Mouse (Mus musculus): ENCODE results near the gene Sec23b. TPM values are rescaled to one million over a fixed set of nuclear protein-coding genes. Genes with fewer than 3 reads are reported as not detected.

Gene Sec23b
- 95.7 and 99.3 TPM in 2 replicates for polyA plus RNA-seq (2014; fragmentation: Nextera tagmentation; extraction: Ambion mirVana)

DNA sequence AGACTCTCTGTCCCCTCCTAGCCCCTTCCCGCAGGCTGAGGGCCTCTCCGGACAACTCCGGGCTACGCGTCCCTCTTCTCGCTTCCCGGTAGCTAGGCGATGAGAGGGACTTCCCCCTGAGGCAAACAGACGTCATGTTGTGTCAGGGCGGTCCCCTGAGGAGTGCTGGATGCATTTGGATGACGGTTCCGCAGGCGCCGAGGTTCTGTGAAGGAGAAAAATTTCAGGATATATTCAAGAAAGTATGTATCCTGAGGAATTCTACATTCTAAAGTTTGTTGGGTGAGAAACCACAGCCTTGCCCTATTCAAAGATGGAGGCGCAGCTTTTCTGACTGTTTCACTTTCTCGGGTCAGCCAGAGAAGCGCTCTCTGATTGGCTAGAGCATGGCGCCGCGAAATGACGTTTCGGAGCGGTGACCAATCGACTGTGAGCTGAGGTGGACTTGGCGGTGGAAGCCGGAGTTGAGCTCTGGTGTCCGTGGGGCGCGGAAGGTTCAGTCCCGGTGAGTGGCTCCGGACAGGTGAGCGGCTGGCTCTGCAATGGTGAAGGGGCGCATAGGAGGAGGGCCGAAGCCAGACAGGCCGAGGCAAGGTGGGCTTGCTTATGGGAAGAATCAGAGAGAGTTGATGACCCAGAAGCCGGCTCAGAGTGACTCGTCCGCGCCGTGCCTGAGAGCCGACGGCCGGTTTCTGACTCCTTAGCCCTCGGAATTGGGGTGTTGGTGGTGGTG is at the start of gene Sec23b:
Gene Sec23b (plus strand): TSS at position 410 of the 733 bp plus-strand sequence.
- H3K36me3 ChIP-seq (ENCODE audit: control insufficient read depth, insufficient read depth, low read length), result no peaks in the 10 kb centered on the region; the same call in 1 of the 2 replicates
- peak within 1 kb of the TSS; percentile 65 for H3K27ac ChIP-seq (ENCODE audit: low read depth, low read length)
- H3K4me3 ChIP-seq (ENCODE audit: low read depth, low read length), result peak within 1 kb of the TSS; percentile 80
- H3K4me2 ChIP-seq, result peak within 1 kb of the TSS; percentile 75
- peak within 1 kb of the TSS; percentile 81 for H3K9ac ChIP-seq (ENCODE audit: low read depth, low read length)
- H3K27me3 ChIP-seq (replicated peaks; ENCODE audit: control insufficient read depth, insufficient read depth, low read length), result no peaks in the 10 kb centered on the region
- under 1% methylated on average over 44 of the region's 44 CpGs for WGBS
- peak; percentile 98 for ATAC-seq (replicated peaks; ENCODE audit: low FRiP score)
- peaks cover 9% of the 10 kb centered on the region; the same call in 1 of the 2 replicates for H3K4me1 ChIP-seq (replicated peaks; ENCODE audit: control insufficient read depth, insufficient read depth, low read length)
- H3K9me3 ChIP-seq (ENCODE audit: control insufficient read depth, low read length), result no peaks in the 10 kb centered on the region
- peak; percentile 91 for DNase-seq (ENCODE audit: low spot score)

DNA sequence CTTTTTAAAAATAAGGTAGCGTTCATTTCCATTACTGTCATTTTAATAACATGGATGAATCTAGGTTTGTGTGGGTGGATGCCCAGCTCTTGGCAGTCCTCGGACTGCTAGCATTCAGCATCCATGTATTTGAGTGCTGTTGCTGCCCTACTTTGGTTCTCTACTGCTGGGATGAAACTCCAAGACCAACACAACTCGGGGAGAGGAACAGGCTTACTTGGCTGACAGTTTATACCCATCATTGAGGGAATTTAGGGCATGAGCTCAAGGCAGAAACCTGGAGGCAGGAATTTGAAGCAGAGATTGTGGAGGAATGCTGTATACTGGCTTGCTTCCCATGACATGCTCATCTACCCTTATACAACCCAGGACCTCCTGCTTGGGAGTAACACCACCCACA is 41.4 kb upstream of the Sec23b start:
- no peak overlapping the region for H3K4me3 ChIP-seq (ENCODE audit: low read depth, low read length)
- H3K27ac ChIP-seq (ENCODE audit: low read depth, low read length), result no peak overlapping the region
- DNase-seq (ENCODE audit: low spot score), result no peak
- no peaks in the 10 kb centered on the region for H3K4me1 ChIP-seq (replicated peaks; ENCODE audit: control insufficient read depth, insufficient read depth, low read length)
- H3K9ac ChIP-seq (ENCODE audit: low read depth, low read length), result no peak overlapping the region
- H3K4me2 ChIP-seq, result no peak overlapping the region
- no peak for ATAC-seq (replicated peaks; ENCODE audit: low FRiP score)
- no peaks in the 10 kb centered on the region for H3K36me3 ChIP-seq (ENCODE audit: control insufficient read depth, insufficient read depth, low read length)
- H3K27me3 ChIP-seq (replicated peaks; ENCODE audit: control insufficient read depth, insufficient read depth, low read length), result no peaks in the 10 kb centered on the region
- no peaks in the 10 kb centered on the region for H3K9me3 ChIP-seq (ENCODE audit: control insufficient read depth, low read length)
- WGBS, result 70% methylated on average over 3 of the region's 3 CpGs

DNA sequence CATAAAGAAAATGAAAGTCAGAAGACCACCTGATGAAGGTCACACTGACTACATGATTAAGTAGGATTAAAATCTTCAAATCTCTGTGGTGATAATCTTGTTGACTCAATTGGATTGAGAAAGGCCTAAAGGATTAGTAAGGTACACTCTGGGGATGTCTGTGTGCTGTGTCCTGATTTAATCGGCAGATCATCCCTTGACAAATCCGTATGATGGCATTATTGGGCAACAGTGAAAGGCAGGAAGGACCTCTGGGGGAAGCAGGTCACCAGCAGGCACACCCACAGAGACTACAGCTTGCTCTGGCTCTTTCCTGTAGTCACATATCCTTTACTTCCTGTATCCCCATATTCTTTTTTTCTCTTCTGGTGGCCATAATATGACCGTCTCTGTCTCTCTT is 36.3 kb upstream of the Sec23b start:
- Histone ChIP-seq H3K9me3 (ENCODE audit: control insufficient read depth, low read length) (no peaks in the 10 kb centered on the region), H3K4me1 (replicated peaks; ENCODE audit: control insufficient read depth, insufficient read depth, low read length) (no peaks in the 10 kb centered on the region), H3K36me3 (ENCODE audit: control insufficient read depth, insufficient read depth, low read length) (no peaks in the 10 kb centered on the region), H3K4me2 (no peak overlapping the region), H3K9ac (ENCODE audit: low read depth, low read length) (no peak overlapping the region), H3K27ac (ENCODE audit: low read depth, low read length) (no peak overlapping the region), H3K27me3 (replicated peaks; ENCODE audit: control insufficient read depth, insufficient read depth, low read length) (no peaks in the 10 kb centered on the region; the same call in 1 of the 2 replicates), H3K4me3 (ENCODE audit: low read depth, low read length) (no peak overlapping the region)
- WGBS, result 70% methylated on average over 3 of the region's 3 CpGs
- DNase-seq (ENCODE audit: low spot score) (no peak), ATAC-seq (replicated peaks; ENCODE audit: low FRiP score) (no peak)

DNA sequence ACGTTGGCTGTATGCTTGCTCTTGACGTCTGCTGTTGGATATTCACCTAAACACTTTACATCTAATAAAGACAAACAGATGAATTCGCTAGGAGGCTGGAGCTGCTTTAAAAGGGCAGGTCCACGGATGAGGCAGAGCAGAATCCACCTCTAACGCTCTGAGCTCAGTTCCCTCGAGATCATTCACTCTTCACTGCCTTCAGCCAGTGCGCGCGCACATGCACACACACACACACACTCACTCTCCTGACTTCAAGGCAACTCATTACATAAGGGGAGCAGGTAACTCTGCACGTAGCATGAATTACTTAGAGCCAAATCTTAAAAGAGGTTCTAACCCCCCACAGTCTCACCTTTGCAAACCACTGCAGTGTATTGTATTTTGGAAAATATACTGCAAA is 30.2 kb upstream of the Sec23b start:
- Histone ChIP-seq H3K4me1 (replicated peaks; ENCODE audit: control insufficient read depth, insufficient read depth, low read length) (peaks cover 11% of the 10 kb centered on the region; the same call in 1 of the 2 replicates), H3K9me3 (ENCODE audit: control insufficient read depth, low read length) (no peaks in the 10 kb centered on the region), H3K27ac (ENCODE audit: low read depth, low read length) (no peak overlapping the region), H3K27me3 (replicated peaks; ENCODE audit: control insufficient read depth, insufficient read depth, low read length) (peaks cover 4% of the 10 kb centered on the region), H3K4me3 (ENCODE audit: low read depth, low read length) (no peak overlapping the region), H3K36me3 (ENCODE audit: control insufficient read depth, insufficient read depth, low read length) (no peaks in the 10 kb centered on the region), H3K4me2 (no peak overlapping the region), H3K9ac (ENCODE audit: low read depth, low read length) (no peak overlapping the region)
- 55% methylated on average over 10 of the region's 10 CpGs for WGBS
- ATAC-seq (replicated peaks; ENCODE audit: low FRiP score) (no peak), DNase-seq (ENCODE audit: low spot score) (no peak)

DNA sequence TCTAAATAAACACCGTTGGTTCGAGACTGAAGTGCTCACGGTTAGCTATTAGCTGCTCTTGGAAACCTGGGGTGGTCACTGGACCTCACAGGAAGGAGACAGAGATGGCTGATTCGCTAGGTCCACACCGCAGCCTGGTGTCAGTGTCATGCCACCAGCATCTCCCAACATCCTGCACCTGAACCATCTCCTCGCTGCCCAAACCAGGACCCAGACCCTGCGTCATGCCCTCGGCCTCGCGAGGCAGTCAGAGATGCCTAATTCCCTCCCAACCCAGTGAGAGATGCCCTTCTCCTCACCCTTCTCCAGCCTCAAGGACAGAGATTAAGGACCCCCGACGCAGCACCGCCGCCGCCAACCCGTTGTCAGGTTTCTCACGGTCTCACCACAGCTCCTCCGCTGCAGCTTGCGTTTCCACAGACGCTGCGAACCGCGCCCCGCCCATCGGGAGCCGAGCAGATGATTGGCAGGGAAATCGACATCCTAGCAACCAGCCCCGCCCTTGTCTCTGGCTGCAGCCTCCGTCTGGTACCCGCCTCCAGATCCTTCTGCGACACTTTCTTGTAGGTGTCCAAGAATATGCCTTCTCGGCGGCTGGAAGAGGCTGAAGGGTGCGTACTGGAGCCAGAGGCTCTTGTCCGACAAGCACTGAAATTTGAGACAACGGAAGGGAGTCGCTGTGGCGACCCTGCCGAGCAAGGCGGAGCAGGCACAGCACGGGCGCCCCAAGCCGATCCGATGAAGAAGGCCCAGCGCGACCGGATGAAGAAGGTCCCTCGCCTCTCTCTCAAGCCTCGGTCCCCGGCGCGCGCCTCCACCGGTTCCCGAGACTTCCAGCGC is 28.8 kb upstream of the Sec23b start, which contains the start of the genes Dzank1 and Polr3f:
Gene Dzank1 (minus strand): TSS at position 434 of the 840 bp plus-strand sequence.
Gene Polr3f (plus strand): TSS at position 738 of the 840 bp plus-strand sequence.
- ATAC-seq (replicated peaks; ENCODE audit: low FRiP score) (peak; percentile 98), DNase-seq (ENCODE audit: low spot score) (peak; percentile 94)
- Histone ChIP-seq H3K4me2 (peak within 1 kb of the TSS; percentile 90), H3K9me3 (ENCODE audit: control insufficient read depth, low read length) (no peaks in the 10 kb centered on the region), H3K4me1 (replicated peaks; ENCODE audit: control insufficient read depth, insufficient read depth, low read length) (peaks cover 11% of the 10 kb centered on the region; the same call in 1 of the 2 replicates), H3K9ac (ENCODE audit: low read depth, low read length) (peak within 1 kb of the TSS; percentile 92), H3K4me3 (ENCODE audit: low read depth, low read length) (peak within 1 kb of the TSS; percentile 88), H3K27ac (ENCODE audit: low read depth, low read length) (peak within 1 kb of the TSS; percentile 23; the same call in 1 of the 2 replicates), H3K27me3 (replicated peaks; ENCODE audit: control insufficient read depth, insufficient read depth, low read length) (peaks cover 4% of the 10 kb centered on the region), H3K36me3 (ENCODE audit: control insufficient read depth, insufficient read depth, low read length) (no peaks in the 10 kb centered on the region)
- 2% methylated on average over 56 of the region's 56 CpGs for WGBS

DNA sequence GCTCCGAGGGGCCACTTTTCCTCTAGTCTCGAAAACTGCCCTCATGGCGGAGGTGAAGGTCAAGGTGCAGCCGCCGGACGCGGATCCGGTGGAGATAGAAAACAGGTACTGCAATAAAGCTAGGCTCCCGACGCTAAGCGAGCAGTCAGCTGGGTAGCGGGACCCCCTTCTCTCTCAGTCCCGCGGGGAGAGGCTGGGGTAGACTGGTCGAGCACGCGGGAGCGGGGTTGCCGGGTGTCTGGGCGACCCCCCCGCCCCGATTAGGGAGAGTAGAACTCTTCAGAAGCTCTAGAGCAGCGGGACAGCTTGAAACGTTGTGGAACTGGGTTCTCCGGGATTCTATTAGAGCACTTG is 28.2 kb upstream of the Sec23b start:
- Histone ChIP-seq H3K36me3 (ENCODE audit: control insufficient read depth, insufficient read depth, low read length) (0 out of 2 replicates have a peak, but pooled peaks cover 3% of the 10 kb centered on the region), H3K27me3 (replicated peaks; ENCODE audit: control insufficient read depth, insufficient read depth, low read length) (peaks cover 4% of the 10 kb centered on the region), H3K4me3 (ENCODE audit: low read depth, low read length) (peak overlapping the region; percentile 88), H3K9me3 (ENCODE audit: control insufficient read depth, low read length) (no peaks in the 10 kb centered on the region), H3K4me2 (peak overlapping the region; percentile 90), H3K4me1 (replicated peaks; ENCODE audit: control insufficient read depth, insufficient read depth, low read length) (peaks cover 11% of the 10 kb centered on the region; the same call in 1 of the 2 replicates), H3K9ac (ENCODE audit: low read depth, low read length) (peak overlapping the region; percentile 92), H3K27ac (ENCODE audit: low read depth, low read length) (peak overlapping the region; percentile 23; the same call in 1 of the 2 replicates)
- ATAC-seq (replicated peaks; ENCODE audit: low FRiP score) (peak; percentile 57), DNase-seq (ENCODE audit: low spot score) (no peak)
- under 1% methylated on average over 25 of the region's 25 CpGs for WGBS

DNA sequence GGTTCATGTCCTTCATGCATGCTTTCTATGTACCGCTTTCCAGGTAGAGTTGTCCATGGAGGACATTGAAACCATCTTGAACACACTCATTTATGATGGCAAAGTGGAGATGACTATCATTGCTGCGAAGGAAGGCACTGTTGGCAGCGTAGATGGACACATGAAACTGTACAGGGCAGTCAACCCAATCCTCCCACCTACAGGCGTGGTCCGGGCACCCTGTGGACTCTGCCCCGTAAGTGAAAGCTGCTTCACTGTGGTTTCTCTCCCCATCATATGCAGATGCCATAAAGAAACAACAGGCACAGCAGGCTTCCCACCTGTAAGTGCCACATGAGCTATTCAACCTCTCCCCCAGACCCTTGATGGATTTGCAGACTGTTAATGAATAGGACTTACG is 18.9 kb upstream of the Sec23b start:
- Histone ChIP-seq H3K4me2 (no peak overlapping the region), H3K9ac (ENCODE audit: low read depth, low read length) (no peak overlapping the region), H3K27ac (ENCODE audit: low read depth, low read length) (no peak overlapping the region), H3K4me3 (ENCODE audit: low read depth, low read length) (no peak overlapping the region), H3K27me3 (replicated peaks; ENCODE audit: control insufficient read depth, insufficient read depth, low read length) (no peaks in the 10 kb centered on the region), H3K9me3 (ENCODE audit: control insufficient read depth, low read length) (no peaks in the 10 kb centered on the region), H3K36me3 (ENCODE audit: control insufficient read depth, insufficient read depth, low read length) (peaks cover 56% of the 10 kb centered on the region), H3K4me1 (replicated peaks; ENCODE audit: control insufficient read depth, insufficient read depth, low read length) (no peaks in the 10 kb centered on the region)
- no peak for ATAC-seq (replicated peaks; ENCODE audit: low FRiP score)
- no peak for DNase-seq (ENCODE audit: low spot score)
- WGBS, result 92% methylated on average over 7 of the region's 7 CpGs

DNA sequence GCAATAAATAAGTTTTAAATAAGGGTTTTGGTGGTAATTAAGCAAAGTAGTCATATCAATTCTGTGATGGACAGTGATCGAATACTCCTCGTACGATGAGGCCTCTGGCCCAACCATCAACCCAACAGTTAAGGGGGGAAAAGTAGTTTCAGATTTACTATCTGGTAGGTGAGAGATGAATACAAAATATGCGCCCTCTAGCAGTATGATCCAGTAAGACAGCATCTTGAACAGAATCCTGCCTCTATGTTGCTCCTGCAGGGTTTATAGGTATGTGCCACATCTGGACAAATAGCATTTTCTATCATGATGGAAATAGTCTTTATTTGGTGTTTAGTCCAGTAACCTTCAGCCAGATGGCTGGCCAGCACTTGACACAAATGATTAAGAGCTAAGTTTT is 14.8 kb upstream of the Sec23b start:
- H3K9me3 ChIP-seq (ENCODE audit: control insufficient read depth, low read length), result no peaks in the 10 kb centered on the region
- no peak for DNase-seq (ENCODE audit: low spot score)
- peaks cover 29% of the 10 kb centered on the region; the same call in 1 of the 2 replicates for H3K36me3 ChIP-seq (ENCODE audit: control insufficient read depth, insufficient read depth, low read length)
- no peak for ATAC-seq (replicated peaks; ENCODE audit: low FRiP score)
- WGBS, result 86% methylated on average over 4 of the region's 4 CpGs
- H3K9ac ChIP-seq (ENCODE audit: low read depth, low read length), result no peak overlapping the region
- H3K4me2 ChIP-seq, result no peak overlapping the region
- H3K4me1 ChIP-seq (replicated peaks; ENCODE audit: control insufficient read depth, insufficient read depth, low read length), result no peaks in the 10 kb centered on the region
- no peak overlapping the region for H3K27ac ChIP-seq (ENCODE audit: low read depth, low read length)
- H3K27me3 ChIP-seq (replicated peaks; ENCODE audit: control insufficient read depth, insufficient read depth, low read length), result no peaks in the 10 kb centered on the region
- H3K4me3 ChIP-seq (ENCODE audit: low read depth, low read length), result no peak overlapping the region
